Mouse (Mus musculus) hindlimb bud, embryonic 11.5 days (tissue): Measurements from ENCODE around the gene Fgd2.
A peak's percentile ranks its signal among the peaks of the same experiment; 100 is the strongest.
"Not testable (repeated sequence)": the region's sequence is repeated elsewhere in the genome, so short reads cannot be mapped to it uniquely, and the experiment has no call there.

Source experiments
- DNase-seq: peaks from one replicate; pipeline ENCODE4 v3.0.0-alpha.2; 2012; ENCODE audit warnings: low read depth, low spot score; ENCODE audit errors: extremely low spot score

Gene Fgd2

DNA sequence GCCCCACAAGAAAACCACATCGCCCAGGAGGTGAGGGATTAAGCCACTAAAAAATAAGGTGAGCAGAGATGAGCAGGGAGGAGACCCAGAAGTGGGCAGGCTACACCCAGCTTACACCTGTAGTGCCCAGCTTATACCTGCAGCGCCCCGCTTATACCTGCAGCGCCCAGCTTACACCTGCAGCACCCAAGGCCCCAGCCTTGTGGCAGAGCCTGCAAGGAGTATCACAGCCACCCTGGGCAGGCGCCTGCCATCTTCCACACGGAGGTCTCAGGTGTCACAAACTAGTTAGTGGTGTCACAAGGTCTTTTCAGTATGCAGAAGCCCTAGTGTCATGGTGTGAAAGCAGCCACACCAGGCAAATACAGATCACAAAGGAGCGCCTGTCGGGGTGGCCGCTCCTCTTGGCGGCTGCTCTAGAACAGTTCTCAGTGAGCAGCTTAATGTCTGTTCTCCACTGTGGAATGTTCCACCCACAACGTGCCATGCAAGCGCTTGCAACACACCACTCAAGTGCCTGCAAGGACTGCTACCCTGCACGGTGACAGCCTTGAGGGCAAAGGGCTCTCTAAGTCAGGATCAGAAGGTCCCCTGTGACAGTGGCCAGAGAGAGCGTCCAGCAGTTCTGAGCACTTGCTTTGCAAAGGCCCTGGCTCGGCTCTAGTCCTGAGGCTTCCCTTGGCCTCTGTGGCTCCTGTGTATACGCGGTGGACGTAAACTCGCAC, 24.3 kb upstream of the Fgd2 start:
- DNase-seq = no peak

DNA sequence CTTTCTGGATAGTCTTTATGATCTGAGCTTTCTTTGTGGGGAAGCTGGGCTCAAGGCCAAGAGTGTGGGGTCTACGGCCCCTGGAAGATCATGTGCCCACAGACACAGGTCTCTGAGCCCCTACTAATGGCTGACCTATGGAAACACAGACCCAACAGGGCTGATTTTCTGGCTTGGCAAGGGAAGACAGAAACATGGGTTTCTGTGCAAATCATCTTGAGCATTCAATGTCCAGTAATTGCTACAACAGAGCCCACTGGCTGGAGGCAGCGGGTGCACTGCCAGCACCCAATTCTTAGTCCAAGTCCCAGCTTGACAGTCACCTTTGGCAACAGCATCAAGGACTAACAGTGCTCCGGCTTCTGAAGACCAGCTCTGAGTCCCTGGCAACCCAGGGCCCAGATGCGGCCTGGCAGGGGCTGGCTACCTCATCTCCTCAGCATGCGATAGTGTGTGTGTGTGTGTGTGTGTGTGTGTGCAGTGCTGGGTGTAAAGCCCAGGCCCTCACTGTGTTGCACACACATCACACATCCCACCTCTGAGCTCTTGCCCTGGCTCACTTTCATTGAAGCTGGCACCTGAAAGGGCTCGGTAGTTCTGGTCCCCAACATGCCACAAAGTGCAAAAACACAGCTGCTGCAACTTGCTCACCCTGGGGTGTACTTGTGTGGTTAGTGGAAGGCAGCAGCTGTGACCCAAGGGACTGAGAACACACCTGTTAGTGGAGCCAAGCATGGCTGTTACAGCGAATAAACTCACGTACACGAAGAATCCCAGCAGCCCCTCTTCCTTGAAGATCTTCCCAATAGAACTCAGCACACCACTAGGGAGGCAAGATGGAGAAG, 22.5 kb upstream of the Fgd2 start:
- DNase-seq = no peak

DNA sequence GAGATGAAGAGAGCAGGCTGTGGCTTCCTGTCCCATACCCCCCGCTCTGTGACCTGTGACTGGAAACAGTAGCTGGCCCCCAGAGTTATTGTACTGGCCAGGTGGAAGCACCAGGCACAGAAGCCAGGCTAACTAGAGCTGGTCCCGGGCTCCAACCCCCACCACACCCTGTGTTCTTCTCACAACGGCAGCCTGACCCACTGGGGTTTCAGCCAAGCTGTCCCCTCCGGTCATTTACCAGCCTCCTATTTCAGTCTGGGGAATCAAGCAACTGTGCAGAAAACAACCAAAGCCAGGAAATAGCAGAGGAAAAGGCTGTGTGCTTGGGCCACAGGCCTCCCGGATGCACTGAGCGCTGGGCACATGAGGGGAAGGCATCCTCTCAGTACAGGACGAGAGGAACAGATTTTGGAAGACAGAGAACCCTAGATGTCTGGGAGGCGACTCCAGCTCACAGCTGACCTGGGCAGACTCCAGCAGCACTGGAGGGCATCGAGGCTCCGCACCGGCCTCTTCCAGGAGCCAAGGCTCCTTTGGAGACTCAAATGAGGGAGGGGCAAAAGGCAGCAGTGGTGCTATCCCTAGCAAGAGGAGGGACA, 21.4 kb upstream of the Fgd2 start:
- no peak for DNase-seq

DNA sequence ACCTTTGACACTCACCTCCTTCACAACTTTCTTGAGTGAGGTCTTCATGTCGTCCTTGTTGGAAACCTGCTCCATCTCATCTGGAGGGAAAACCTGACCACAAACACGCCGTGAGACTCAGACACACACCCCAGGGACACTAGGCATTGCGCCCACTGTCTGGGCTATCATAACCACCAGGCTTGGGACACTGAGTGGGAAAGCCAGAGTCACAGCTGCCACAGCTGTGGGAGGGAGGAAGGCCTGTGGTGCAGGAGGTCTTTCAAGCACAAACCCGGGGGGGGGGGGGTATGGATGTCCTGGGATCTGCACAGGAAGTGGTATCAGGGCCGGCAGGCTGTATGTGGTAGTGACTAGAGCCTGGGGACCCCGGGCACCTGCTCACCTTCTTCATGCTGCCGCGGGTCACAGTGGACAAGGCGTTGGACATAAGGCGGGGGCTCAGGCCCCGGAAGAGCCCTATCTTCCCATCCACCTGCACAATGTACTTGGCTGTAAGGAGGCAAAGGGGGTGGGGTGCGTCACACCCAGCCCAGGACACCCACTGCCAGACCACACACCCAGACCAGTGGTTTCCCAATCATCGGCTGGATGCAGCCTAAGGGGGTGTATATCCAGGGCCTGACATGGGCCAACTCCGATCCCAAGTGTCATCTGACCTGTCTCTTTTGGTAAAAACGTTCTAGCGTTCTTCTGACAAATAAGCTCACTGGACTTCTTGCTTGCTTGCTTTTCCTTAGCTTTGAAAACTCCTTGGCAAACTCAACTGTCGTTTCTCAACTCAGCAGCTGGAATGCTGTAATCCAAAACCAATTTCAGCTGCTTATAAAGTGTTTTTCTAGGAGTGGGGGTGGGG, 20.1 kb upstream of the Fgd2 start:
- no peak for DNase-seq

DNA sequence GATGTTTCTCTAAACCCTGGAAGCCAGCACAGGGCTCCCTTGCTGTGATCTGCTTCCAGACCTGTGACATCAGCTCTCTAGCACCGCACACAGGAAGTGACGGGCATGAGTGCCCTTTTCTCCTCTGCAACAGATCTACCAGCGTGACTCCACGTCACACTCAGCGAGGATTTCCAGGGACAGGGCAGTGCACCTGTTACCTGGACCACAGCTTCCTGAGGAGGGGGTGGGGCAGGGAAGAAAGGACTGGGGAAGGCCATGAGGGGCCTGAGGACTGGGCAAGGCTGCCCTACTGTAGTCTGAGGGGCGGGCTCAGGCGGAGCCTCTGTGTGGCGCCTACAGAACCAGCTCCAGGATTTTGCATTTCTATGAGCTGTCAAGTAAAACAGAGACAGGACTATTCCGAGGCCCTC, 19.1 kb upstream of the Fgd2 start:
- DNase-seq = no peak

DNA sequence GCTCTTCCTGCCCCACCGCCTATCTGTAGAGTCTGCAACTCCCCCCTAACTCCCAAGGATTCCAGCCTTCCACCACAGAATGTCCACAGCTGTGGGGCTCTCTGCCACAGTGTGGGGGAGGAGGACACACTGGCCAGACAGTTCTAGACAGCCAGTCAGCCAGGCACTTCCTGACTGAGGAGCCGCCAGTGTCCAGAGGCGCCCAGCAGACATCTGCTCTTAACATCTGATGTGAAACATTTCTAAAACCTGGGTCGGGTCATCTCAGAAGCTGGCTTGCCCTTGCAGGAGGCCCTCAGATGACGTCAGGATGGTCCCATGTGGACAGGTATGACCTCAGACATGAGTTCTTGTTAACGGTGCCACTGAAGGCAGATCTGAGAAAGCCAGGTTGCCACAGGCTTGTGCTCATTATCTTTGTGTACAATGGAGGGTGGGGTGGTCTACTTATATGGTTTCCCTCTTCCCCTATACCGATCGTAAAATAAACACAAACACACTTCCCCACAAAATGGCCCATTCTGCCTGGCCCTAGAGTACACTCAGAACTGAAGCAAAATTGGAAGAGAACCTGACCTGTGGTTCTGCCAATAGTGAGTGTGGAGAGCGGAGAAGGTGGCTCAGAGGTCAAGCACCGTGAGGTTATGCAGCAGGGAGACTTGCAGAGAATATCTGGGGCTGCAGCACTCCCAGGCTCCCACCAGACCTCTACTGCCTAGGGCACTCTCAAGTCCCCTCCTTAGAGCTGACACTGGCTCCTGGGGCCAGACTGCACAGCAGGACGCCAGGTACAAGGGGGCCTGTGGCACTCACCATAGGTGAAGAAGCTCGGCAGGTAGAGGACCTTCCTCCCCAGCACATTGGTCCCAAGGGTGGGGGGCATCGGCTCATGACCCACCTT, 18.5 kb upstream of the Fgd2 start:
- DNase-seq = no peak

DNA sequence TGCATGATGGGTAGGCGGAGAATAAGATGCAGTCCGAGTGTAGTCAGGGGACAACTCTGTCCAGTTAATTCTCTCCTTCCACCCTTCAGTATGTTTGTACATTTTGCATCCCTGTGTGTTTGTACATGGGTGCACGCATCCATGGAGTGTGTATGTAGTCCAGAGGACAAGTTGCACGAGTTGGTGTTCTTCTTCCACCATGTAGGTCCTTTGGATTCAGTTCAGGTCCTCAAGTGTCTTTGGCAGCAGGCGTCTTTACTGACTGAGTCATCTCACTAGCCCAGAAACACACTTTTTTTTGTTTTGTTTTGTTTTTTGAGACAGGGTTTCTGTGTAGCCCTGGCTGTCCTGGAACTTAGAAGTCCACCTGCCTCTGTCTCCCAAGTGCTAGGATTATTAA, 17.5 kb upstream of the Fgd2 start:
- DNase-seq = no peak

DNA sequence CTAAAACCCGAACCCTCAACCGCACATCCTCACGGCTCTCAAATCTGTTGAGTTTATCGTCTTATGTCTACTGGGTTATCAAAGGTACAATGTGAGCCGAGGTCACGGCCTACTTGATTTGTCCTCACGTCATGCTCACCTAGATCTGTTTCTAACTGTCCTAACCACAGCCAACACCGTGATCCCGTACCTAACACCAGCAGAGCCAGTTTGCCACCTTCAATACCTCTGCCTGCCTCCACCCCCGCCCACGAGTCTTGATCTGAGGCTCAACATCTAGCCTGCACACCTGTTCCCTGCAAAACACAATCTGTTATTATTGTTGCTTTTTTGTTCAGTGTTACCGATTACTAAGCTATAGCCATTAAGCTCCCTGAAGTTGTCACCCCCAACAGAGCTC, 15.4 kb upstream of the Fgd2 start:
- DNase-seq = no peak

DNA sequence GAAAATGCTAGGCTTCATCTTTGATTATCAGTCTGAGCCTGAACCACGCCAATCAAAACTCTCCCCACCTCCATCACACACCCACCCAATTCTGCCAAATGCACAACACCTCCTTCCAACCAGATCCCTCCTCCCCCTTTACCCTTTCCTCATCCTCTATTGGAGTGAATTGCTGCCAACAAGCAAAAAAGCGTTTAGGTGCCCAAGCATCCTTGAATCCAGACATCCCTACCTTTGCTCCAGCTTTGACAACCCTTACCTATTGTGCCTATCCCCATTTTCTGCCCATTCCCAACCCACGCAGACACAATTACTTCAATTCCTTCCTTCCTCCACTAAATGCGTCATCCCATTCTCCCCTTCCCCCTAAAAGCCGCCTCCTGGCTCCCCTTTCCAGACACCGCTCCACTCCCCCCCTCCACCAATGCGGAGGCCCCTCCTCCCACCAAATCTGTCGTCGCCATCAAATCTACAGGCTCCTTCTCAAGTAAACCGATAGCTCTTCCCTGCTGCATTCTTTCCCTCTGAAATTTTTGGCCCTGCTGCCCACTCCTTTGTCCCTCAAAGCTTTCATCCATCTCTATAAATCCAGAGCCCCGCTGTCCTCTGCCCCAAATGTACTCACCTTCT, 14.1 kb upstream of the Fgd2 start:
- DNase-seq = no peak

DNA sequence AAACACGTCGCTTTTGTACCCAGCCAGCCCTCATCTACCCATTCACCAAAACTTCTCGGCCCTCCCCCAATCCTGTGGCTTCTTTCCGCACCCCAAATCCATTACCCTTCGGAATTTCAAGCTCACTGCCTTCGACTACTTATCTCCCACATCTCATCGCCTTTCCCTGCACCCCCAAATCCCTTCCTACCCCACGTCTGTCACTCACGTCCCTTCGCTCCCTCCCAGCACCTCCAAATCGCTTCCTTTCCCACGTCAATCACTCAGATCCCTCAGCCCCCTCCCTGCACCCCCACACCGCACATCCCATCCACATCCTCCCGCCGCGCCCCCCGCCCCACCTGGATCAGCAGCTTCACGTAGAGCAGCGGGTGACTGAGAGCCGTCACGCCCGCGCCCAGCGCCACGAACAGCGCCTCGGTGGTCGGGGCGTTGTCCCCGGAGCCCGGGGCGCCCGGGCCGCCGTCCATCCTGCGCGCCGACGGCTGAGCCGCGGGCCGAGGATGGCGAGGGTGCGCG, 13.5 kb upstream of the Fgd2 start:
- DNase-seq = no peak

DNA sequence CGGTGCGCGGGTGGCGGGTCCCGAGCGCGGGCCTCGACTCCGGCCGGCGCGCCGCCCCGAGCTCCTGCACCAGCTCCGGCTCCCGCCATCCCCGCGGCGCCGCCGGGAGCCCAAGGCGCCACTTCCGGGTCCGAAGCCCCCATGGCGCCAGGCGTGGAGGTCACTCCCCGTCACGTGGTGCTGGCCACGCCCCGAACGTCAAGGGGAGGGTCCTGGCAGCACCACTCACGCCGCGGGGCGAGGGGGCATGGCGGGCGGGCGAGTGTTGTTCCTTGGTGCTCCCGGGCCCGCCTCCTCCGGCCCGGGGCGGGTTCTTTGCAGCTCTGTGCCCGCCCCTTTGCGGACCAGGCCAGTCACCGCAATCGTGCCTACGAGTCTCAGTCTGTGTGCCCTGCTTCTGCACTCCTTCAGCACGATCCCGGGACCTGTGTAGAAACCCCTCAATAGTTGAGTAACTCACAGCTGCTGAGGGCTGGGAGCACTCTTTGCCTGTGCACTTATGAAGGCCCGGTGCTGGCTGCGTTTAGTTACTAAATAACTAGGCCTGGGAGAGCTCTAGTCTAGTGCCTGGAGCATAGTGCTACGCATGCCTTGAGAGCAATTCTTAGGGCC, 13.0 kb upstream of the Fgd2 start, which contains the start of gene Mtch1:
TSS of gene Mtch1 (minus strand) at position 290 of the 612 bp plus-strand sequence.
- peak; percentile 83 for DNase-seq

DNA sequence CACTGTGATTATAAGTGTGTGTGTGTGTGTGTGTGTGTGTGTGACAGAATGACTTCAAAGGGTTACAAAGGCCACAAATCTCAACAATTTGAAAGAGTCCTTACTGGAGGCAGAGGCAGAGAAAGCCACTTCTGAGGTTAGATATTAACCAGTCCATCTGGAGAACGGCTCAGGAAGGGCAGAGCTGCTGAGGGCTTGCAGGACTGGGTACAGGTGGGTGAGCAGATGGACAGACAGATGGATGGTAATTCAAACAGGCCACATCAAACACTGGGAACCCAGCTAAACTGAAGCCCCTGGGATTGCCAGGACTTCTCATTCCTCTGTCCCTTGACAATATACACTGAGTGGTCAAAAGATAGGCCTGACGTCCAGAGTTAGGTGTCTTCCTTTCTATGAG, 11.7 kb upstream of the Fgd2 start:
- no peak for DNase-seq

DNA sequence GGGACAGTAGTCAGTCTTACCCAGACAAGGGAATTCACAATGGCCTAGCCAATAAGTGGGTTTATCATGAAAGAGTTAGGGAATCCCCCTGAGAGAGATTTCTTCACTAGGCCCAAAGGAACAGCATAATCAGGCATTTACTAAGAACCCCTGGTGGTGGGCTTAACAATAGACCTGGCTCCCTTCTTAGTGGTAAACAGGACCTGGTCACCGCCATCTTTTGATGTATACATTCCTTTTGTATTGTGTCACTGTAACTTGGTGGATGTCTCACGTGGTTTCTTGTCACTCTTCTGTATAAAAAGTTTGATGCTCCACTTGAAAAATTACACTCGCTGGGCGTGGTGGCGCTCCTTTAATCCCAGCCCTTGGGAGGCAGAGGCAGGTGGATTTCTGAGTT, 9.7 kb upstream of the Fgd2 start:
- DNase-seq = not testable (repeated sequence)

DNA sequence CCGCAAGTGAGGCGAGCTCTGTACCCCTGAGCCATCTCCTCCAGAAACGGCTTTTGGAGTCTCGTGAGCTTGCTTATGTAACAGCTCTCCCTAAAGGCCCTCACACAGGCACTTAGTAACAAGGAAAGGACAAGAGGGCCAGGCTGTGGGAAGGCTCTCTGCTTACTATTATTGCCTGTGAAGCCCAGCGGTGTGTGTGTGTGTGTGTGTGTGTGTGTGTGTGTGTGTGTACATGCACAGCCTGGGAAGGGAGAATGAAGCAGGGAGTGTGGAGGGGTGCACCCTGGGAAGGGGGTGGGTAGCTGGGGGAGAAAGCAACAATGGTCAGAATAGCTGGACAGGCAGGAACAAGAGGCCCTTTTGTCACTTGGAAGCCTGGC, 5.3 kb upstream of the Fgd2 start:
- no peak for DNase-seq

DNA sequence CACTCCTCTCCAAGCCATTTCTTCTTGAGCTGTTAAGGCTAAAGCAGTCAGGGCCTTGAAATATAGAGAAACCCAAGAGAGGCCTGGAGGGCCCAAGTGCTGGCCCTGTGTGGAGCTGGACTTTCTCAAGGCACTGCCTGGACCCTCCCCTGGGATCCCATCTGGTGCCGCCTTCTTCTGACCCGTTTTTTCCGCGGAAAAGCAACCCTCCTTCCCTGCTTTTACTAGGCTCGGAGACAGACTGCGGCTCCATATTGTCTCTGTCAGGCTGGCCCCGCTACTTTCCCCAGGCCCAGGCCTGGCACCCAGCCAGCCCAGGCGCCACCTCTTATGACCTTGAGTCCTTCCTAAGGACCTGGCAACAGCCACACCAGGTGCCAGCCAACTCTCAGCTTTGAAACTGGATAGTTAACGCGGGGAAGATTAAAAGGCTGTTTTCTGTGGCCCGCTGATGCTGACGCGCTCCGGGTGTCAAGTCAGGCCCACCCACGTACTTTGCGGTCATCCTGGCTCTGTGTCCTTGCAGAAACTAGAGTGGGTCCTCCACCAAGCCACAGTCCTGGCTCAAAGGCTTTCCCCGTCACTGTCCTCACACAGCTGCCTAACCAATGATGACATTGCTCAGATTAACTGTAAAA, 4.8 kb upstream of the Fgd2 start:
- no peak for DNase-seq

DNA sequence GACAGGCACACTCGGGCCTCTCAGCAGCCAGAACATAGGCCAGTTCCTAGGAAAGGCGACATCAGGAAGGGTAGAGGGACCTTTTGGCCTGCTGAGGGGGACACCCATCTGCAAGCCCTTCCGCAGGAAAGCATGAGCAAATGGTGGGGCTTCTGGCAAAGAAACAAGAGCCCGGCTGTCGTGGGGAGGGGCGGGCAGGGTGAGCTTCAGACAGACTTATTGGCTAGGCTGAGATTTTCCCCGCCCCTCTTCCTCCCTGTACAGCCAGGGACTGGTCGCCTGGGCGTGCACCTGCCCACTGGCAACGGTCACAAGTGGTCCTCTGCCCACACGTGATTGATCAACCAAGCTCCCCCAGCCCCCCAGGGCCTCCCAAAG, 4.2 kb upstream of the Fgd2 start:
- DNase-seq = no peak

DNA sequence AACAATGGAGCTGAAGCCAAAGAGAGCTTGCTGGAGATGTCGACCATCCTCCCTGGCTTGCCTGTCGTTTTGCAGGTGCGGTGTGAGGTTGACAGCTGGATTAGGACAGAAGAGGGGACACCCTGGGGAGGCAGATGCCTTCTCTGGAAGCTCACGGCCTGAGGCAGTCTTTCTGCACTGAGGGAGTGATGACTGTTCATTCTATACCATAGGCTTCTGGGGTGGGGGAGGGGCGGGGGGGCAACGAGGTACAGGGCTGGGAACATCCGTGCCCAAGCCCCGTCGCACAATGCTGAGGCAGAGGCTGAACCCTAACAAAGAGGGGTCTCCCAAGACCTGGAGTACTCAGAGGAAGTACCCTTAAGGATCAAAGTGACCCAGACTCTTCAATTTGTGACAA, 3.8 kb upstream of the Fgd2 start:
- no peak for DNase-seq

DNA sequence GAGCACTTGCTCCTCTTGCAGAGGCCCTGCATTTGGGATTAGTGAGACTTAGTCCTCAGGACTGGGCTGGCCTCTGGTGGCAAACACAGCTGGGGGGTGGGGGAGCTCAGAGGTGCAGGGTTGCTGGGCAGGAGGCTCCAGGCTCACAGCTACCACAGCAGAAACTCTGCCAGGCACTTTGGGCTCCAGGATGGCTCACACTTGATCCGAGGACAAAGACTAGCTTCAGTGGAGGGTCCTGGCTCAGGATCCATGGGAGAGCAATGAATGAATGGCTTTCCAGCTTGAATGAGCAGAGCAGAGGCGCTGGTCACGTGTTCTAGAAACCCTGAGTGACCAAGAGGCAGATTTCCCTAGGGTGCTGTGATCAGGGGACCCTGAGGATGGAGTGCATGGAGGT, 1.8 kb upstream of the Fgd2 start:
- DNase-seq = no peak
